Mouse (Mus musculus): ENCODE data around the gene Lasp1.
"Not testable (repeated sequence)": the region's sequence is repeated elsewhere in the genome, so short reads cannot be mapped to it uniquely, and the experiment has no call there.

Gene Lasp1

GRCm38 (mm10) chr11:97829913-97830476 lies 31.2 kb downstream of the Lasp1 start:
- peak; percentile 12 for DNase-seq

GRCm38 (mm10) chr11:97830501-97830900 lies 31.7 kb downstream of the Lasp1 start:
- DNase-seq, result no peak

GRCm38 (mm10) chr11:97832001-97832400 lies 33.2 kb downstream of the Lasp1 start:
- no peak for DNase-seq

GRCm38 (mm10) chr11:97833352-97833751 lies 34.6 kb downstream of the Lasp1 start:
- DNase-seq, result no peak

GRCm38 (mm10) chr11:97836541-97836940 lies 37.7 kb downstream of the Lasp1 start:
- peak; percentile 52 for DNase-seq

- DNase-seq, result not testable (repeated sequence)
Observed at GRCm38 (mm10) chr11:97837051-97837450, 38.3 kb downstream of the Lasp1 start.

GRCm38 (mm10) chr11:97837641-97838149 lies 38.9 kb downstream of the Lasp1 start:
- DNase-seq, result no peak

GRCm38 (mm10) chr11:97838779-97839440 lies 40.1 kb downstream of the Lasp1 start:
- DNase-seq, result no peak

- DNase-seq, result no peak
Observed at GRCm38 (mm10) chr11:97839441-97840134, 40.8 kb downstream of the Lasp1 start.

GRCm38 (mm10) chr11:97840135-97840490 lies 41.3 kb downstream of the Lasp1 start:
- no peak for DNase-seq

- DNase-seq, result no peak
Observed at GRCm38 (mm10) chr11:97840539-97840954, 41.7 kb downstream of the Lasp1 start, which contains the start of gene B230217C12Rik. Gene B230217C12Rik, plus strand, starts transcription at chr11:97840780.

GRCm38 (mm10) chr11:97840991-97841661 lies 42.3 kb downstream of the Lasp1 start:
- peak; percentile 67 for DNase-seq

GRCm38 (mm10) chr11:97842001-97842400 lies 43.2 kb downstream of the Lasp1 start:
- no peak for DNase-seq

GRCm38 (mm10) chr11:97850367-97850766 lies 51.6 kb downstream of the Lasp1 start:
- no peak for DNase-seq

- DNase-seq, result no peak
Observed at GRCm38 (mm10) chr11:97851601-97852000, 52.8 kb downstream of the Lasp1 start.

GRCm38 (mm10) chr11:97855473-97855872 lies 56.7 kb downstream of the Lasp1 start:
- DNase-seq, result no peak

- no peak for DNase-seq
Observed at GRCm38 (mm10) chr11:97862148-97862547, 63.3 kb downstream of the Lasp1 start.

- DNase-seq, result no peak
Observed at GRCm38 (mm10) chr11:97865421-97865820, 66.6 kb downstream of the Lasp1 start.

GRCm38 (mm10) chr11:97866091-97866888 lies 67.5 kb downstream of the Lasp1 start:
- no peak for DNase-seq

GRCm38 (mm10) chr11:97867591-97867990 lies 68.8 kb downstream of the Lasp1 start:
- DNase-seq, result no peak

GRCm38 (mm10) chr11:97872378-97872777 lies 73.6 kb downstream of the Lasp1 start:
- DNase-seq, result not testable (repeated sequence)

- DNase-seq, result no peak
Observed at GRCm38 (mm10) chr11:97874396-97874795, 75.6 kb downstream of the Lasp1 start.

Measured in thymus, postnatal 4 days (tissue).